Mouse (Mus musculus): ENCODE data around the gene Tbc1d10c. TPM values are rescaled to one million over a fixed set of nuclear protein-coding genes. Genes with fewer than 3 reads are reported as not detected.

The Tbc1d10c gene
- polyA plus RNA-seq, 1 experiment from 2014 or later: 6.7 TPM

DNA sequence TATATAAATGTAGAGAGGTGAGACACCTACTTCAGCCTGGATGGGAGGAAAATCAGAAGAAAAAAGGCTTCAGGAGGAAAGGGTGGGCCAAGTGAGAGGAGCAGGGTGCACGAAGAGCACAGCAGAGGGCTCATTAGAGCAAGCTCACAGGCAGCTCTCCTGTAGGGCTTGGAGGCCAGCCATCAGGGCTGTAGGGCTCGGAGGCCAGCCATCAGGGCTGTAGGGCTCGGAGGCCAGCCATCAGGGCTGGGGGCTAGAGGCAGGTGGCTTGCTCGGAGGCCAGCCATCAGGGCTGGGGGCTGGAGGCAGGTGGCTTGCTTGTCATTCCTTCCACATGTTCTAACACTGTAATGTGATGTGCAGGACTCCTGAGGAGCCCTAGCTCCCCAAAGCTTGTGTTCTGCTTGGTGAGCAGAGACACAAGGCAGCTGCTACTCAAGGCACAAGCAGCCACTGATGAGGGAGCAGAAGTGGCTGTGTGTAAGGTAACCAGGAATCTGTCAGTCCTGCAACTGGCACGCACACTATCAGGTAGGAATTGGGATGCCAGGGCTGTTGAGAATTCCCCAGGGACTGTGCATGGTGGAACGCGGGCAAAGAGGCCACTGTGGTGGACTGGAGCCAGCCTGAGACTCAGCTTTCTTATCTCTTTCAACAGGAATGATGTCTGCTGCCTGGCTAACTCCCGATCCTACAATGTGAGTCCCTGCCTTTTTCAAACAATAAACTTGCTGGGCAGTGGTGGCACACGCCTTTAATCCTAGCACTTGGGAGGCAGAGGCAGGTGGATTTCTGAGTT is 24.2 kb downstream of the Tbc1d10c start:
- no peak for ATAC-seq (ENCODE audit: borderline replicate concordance, extremely low read depth, low FRiP score, low TSS enrichment)
- H3K9ac ChIP-seq: no peak overlapping the region

DNA sequence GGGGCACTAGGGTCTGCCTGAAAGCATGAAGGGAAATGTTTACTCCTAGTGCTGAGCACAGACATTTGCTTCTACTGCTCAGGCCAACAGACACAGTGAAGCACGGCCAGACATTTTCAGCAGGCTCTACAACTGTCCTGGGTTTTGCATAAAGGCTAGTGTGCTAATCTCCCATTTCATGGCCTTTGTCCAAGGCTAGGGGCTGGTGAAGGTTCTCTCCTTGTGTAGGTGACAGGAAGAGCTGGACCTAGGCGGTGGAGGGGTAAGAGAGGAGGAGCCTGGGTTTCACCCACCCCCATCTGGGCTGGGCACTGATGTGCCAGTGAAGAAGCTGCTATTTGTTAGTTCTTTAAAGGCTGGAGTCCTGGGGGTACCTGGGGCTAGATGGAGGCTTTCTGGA is 26.4 kb downstream of the Tbc1d10c start:
- Histone ChIP-seq H3K4me1 (peaks cover 20% of the 10 kb centered on the region), H3K27me3 (no peaks in the 10 kb centered on the region), H3K4me3 (no peak overlapping the region), H3K9ac (no peak overlapping the region), H3K36me3 (peaks cover 19% of the 10 kb centered on the region), H3K27ac (no peak overlapping the region), H3K9me3 (no peaks in the 10 kb centered on the region), H3K4me2 (no peak overlapping the region)
- WGBS: 60% methylated on average over 2 of the region's 2 CpGs
- no peak for ATAC-seq (ENCODE audit: borderline replicate concordance, extremely low read depth, low FRiP score, low TSS enrichment)

More for the DNA sequence above, 24.2 kb downstream of the Tbc1d10c start:
- Histone ChIP-seq H3K4me3 (no peak overlapping the region), H3K27me3 (no peaks in the 10 kb centered on the region), H3K36me3 (peaks cover 1% of the 10 kb centered on the region), H3K4me2 (no peak overlapping the region), H3K27ac (no peak overlapping the region), H3K4me1 (peaks cover 37% of the 10 kb centered on the region), H3K9me3 (no peaks in the 10 kb centered on the region)
- WGBS: 67% methylated on average over 9 of the region's 9 CpGs

DNA sequence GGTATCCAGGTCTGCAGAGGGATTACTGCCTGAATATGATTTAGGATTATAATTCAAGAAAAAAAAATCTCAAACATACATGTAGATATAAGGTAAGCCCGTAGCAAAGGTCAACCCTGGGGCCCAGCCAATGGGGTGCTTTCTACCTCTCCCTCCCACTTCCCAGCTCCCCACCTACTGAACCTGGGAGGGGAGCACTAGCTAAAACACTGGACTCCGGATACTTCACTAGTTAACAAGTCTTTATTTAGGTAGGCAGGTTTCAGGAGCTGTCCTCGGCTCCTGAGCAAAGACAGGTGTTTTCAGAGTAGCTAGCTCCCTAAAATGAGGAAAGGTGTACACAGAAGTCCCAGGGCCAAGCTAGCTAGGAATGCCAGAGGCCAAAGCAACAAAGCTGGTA is 27.0 kb downstream of the Tbc1d10c start:
- no peak for ATAC-seq (ENCODE audit: borderline replicate concordance, extremely low read depth, low FRiP score, low TSS enrichment)
- peaks cover 25% of the 10 kb centered on the region for H3K36me3 ChIP-seq
- H3K9me3 ChIP-seq: no peaks in the 10 kb centered on the region
- peaks cover 18% of the 10 kb centered on the region for H3K4me1 ChIP-seq
- no peak overlapping the region for H3K4me2 ChIP-seq
- 75% methylated on average over 3 of the region's 3 CpGs for WGBS
- no peaks in the 10 kb centered on the region for H3K27me3 ChIP-seq
- no peak overlapping the region for H3K4me3 ChIP-seq
- no peak overlapping the region for H3K27ac ChIP-seq
- H3K9ac ChIP-seq: no peak overlapping the region

DNA sequence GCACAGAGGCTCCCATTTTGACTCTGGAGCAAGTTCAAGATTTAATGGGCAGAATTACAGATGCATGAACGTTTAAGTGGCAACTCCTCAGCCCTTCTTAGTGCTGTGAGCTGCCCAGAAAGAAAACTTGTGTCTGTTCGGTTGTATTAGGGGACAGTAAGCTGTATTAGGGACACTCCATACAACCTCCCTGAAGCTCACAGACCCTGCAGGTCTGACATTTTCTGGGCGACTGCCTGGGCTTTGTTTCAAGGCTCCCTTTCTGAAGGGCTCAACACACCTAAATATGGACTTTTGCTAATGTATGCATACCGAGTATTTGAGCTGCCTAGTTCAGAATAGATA is 27.6 kb downstream of the Tbc1d10c start:
- peaks cover 18% of the 10 kb centered on the region for H3K4me1 ChIP-seq
- WGBS: 27% methylated on average over 4 of the region's 4 CpGs
- H3K9me3 ChIP-seq: no peaks in the 10 kb centered on the region
- H3K27me3 ChIP-seq: no peaks in the 10 kb centered on the region
- peak overlapping the region; percentile 70 for H3K9ac ChIP-seq
- peak overlapping the region; percentile 55 for H3K27ac ChIP-seq
- ATAC-seq (ENCODE audit: borderline replicate concordance, extremely low read depth, low FRiP score, low TSS enrichment): no peak; the same call in 1 of the 2 replicates
- peaks cover 31% of the 10 kb centered on the region for H3K36me3 ChIP-seq
- peak overlapping the region; percentile 72 for H3K4me3 ChIP-seq
- H3K4me2 ChIP-seq: peak overlapping the region; percentile 88

DNA sequence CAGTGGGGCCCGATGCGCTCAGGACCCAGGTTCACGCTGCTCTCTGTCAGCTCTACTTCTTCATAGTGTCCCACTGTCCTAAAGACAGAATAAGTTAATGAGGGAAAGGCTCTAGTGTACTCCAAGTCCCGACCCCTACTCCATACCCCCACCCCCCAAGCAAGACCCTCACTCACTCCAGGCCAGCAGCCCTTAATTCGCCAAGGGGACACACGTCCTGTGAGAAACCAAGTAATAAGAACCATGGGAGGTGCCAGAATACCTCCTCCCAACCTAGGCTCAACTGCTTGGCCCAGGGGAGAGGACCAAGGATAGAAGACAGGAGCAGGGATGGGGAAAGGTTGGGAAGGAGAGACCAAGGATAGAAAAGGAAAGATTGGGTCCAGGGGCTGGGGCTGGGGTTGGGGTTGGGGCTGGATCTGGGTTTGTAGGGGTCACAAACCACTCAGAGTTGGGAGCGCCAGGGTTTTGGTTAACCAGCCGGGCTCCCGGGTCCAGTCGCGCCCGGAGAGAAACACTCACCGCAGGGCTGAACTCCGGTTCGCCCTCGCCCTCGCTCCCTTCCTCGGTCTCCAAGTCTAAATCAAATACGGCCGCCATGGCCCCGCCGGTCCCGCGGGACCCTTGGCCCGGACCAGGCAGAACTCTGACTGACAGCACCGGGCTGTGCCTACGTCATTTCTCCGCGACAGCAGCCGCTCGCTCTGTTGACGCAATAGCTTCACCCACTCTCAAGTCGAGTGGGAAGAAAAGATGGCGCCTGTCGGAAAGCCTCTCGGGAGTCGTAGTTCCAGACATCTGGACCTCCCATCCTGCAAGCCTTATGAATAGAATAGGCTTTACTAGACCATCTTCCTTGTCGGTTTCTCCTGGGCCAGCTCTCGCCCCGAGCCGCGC is 28.2 kb downstream of the Tbc1d10c start, which contains the start of gene Rps6kb2:
Gene Rps6kb2, minus strand, starts transcription at position 709 of the 897 bp plus-strand sequence.
- Histone ChIP-seq H3K4me1 (peaks cover 18% of the 10 kb centered on the region), H3K9ac (peak within 1 kb of the TSS; percentile 70), H3K9me3 (no peaks in the 10 kb centered on the region), H3K27me3 (no peaks in the 10 kb centered on the region), H3K4me3 (peak within 1 kb of the TSS; percentile 72), H3K4me2 (peak within 1 kb of the TSS; percentile 88), H3K36me3 (peaks cover 37% of the 10 kb centered on the region), H3K27ac (peak within 1 kb of the TSS; percentile 55)
- ATAC-seq (ENCODE audit: borderline replicate concordance, extremely low read depth, low FRiP score, low TSS enrichment): peak; percentile 82
- 5% methylated on average over 42 of the region's 42 CpGs for WGBS

DNA sequence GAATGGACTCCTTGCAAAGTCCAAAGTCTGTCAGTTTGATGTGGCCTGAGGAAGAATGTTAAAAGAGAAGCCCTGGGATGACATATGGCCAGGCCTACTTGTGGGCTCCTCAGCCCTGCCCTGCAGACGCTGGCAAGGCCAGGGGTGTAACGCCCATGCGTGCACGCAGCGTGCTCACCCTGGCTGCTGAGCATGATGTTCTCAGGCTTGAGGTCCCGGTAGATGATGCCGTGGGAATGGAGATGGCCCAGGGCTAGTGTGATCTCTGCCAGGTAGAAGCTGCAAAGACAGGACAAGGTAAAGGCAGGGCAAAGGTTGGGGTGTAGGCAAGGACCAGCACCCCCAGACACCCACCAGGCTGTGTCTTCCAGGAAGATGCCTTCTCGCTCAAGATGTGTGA is 32.0 kb downstream of the Tbc1d10c start:
- 94% methylated on average over 8 of the region's 8 CpGs for WGBS
- H3K4me2 ChIP-seq: no peak overlapping the region
- H3K27ac ChIP-seq: no peak overlapping the region
- H3K4me3 ChIP-seq: no peak overlapping the region
- no peak for ATAC-seq (ENCODE audit: borderline replicate concordance, extremely low read depth, low FRiP score, low TSS enrichment)
- H3K9ac ChIP-seq: no peak overlapping the region
- H3K9me3 ChIP-seq: no peaks in the 10 kb centered on the region
- H3K4me1 ChIP-seq: peaks cover 18% of the 10 kb centered on the region
- H3K27me3 ChIP-seq: no peaks in the 10 kb centered on the region
- peaks cover 50% of the 10 kb centered on the region for H3K36me3 ChIP-seq

DNA sequence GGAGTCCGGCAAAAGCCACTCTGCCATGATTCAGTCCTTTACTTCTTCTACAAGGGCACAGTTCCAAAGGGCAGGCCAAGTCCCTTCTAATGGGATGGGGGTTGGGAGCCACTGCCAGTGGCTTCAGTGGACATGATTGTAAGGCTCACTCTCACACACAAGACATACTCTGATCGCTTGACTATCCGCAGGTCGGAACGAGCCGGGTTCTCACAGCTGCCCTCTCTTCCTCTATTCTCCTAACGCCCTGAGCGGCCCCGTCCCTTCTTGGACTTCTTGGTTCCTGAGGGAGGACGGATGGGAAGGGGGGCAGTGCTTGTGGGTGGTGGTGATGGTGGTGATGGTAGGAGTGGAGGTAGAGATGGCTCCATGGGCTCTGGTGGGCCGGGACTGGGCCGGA is 34.3 kb downstream of the Tbc1d10c start:
- Histone ChIP-seq H3K4me2 (no peak overlapping the region), H3K9ac (no peak overlapping the region), H3K4me3 (no peak overlapping the region), H3K27ac (no peak overlapping the region), H3K4me1 (peaks cover 1% of the 10 kb centered on the region; the same call in 1 of the 2 replicates), H3K9me3 (no peaks in the 10 kb centered on the region), H3K36me3 (peaks cover 56% of the 10 kb centered on the region), H3K27me3 (no peaks in the 10 kb centered on the region)
- WGBS: 86% methylated on average over 12 of the region's 12 CpGs
- ATAC-seq (ENCODE audit: borderline replicate concordance, extremely low read depth, low FRiP score, low TSS enrichment): no peak

DNA sequence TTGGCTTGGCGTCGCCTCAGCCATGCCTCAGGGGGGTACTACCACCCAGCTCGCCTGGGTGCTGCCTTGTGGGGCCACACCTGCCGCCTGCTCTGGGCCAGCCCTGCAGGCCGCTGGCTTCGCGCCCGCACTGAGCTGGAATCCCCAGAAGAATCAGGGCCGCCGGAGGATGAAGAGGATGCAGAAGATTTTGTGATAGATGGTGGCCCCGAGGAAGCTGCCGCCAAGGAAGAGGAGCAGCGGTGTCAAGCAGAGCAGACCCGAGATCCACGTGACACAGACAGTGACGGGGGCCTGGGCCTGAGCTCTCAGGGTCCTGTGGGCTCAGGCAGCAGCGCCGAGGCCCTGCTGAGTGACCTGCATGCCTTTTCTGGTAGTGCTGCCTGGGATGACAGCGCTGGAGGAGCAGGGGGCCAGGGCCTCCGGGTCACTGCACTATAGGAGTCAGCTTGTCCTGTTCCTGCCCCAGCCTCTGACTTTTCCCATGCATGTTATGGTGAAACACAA is 35.0 kb downstream of the Tbc1d10c start:
- Histone ChIP-seq H3K27me3 (no peaks in the 10 kb centered on the region), H3K9me3 (no peaks in the 10 kb centered on the region), H3K4me2 (no peak overlapping the region), H3K36me3 (peaks cover 53% of the 10 kb centered on the region), H3K9ac (no peak overlapping the region), H3K4me3 (no peak overlapping the region), H3K4me1 (no peaks in the 10 kb centered on the region), H3K27ac (no peak overlapping the region)
- ATAC-seq (ENCODE audit: borderline replicate concordance, extremely low read depth, low FRiP score, low TSS enrichment): no peak
- WGBS: 75% methylated on average over 20 of the region's 20 CpGs

DNA sequence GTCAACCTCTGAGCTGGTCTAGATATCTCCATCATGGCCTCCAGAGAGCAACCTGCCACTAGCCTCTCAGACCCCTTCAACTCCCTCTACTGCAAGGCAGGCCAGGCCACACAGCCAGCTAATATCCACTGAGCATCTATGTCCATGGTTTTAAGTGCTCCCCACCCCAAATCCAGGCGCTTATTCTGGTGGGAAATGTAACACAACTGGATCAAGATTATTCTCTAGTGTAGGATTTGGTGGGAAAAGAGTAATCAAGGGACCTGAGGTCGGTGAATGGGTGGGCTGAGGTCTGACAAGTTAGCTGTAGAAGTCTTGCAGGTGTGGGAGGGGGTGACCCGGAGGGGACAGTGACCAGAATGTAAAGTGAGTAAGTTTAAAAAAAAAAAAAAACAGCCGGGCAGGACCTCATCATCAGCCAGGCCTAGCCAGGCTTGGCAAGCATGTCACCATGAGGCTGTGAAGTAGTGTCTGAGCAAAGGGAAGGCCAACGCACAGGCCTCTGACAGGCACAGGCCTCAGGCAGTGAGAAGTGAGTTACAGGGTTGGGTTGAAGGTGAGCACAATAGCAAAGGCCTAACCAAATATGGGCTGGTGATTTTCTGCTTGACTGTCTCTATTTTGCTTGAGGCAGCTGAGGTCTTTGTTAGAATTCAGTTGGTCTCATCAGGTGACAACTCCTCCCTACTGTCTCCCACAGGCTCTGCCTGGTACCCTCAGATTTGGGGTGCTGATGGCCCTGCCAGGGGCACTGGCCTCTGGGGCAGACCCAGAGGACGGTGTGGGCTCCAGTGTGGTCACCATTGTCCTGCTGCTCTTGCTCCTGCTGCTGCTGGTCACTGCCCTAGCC is 35.6 kb downstream of the Tbc1d10c start:
- WGBS: 75% methylated on average over 6 of the region's 6 CpGs
- no peak overlapping the region for H3K9ac ChIP-seq
- ATAC-seq (ENCODE audit: borderline replicate concordance, extremely low read depth, low FRiP score, low TSS enrichment): no peak
- H3K4me1 ChIP-seq: no peaks in the 10 kb centered on the region
- no peaks in the 10 kb centered on the region for H3K9me3 ChIP-seq
- peaks cover 50% of the 10 kb centered on the region for H3K36me3 ChIP-seq
- H3K27me3 ChIP-seq: no peaks in the 10 kb centered on the region
- no peak overlapping the region for H3K27ac ChIP-seq
- no peak overlapping the region for H3K4me3 ChIP-seq
- H3K4me2 ChIP-seq: no peak overlapping the region

DNA sequence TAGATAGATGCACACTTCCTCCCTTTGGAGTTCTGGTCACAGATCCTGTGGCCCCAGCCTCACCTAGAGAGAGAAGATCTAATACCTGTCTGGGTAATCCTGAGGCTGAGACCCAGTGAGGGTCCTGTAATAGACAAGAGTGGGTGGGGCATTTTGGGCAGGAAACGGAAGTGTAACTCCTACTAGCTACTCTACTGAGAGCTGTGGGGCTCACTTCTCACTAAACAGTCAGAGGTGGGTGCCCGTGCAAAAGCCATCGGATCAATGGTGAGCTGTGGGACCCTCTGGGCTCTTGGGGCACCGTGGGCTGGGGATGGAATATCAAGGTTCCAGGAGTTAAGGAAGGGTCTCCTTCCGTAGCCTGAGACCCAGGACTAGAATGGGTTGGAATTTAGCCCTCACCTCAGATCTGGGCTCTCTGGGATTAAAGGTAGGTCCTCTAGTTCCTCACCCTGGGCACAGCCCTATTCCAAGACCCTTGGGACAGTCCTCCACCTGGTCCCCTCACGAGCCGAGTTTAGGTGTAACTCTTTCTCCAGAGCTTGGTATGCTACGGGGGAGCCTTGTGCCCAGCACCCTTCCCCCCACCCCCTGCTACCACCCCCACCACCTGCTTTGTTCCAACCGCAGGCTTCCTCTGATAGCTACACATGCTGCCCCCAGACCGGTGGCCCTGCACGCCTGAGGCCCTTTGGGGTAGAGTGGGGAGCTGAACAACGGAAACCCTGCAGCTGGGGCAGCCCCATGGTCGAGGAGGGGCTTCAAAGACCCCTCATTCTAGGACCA is 36.5 kb downstream of the Tbc1d10c start:
- peaks cover 45% of the 10 kb centered on the region for H3K36me3 ChIP-seq
- no peak overlapping the region for H3K27ac ChIP-seq
- H3K4me3 ChIP-seq: no peak overlapping the region
- H3K4me1 ChIP-seq: peaks cover 2% of the 10 kb centered on the region
- no peaks in the 10 kb centered on the region for H3K9me3 ChIP-seq
- H3K9ac ChIP-seq: no peak overlapping the region
- 71% methylated on average over 13 of the region's 13 CpGs for WGBS
- no peak overlapping the region for H3K4me2 ChIP-seq
- no peaks in the 10 kb centered on the region for H3K27me3 ChIP-seq
- ATAC-seq (ENCODE audit: borderline replicate concordance, extremely low read depth, low FRiP score, low TSS enrichment): no peak

DNA sequence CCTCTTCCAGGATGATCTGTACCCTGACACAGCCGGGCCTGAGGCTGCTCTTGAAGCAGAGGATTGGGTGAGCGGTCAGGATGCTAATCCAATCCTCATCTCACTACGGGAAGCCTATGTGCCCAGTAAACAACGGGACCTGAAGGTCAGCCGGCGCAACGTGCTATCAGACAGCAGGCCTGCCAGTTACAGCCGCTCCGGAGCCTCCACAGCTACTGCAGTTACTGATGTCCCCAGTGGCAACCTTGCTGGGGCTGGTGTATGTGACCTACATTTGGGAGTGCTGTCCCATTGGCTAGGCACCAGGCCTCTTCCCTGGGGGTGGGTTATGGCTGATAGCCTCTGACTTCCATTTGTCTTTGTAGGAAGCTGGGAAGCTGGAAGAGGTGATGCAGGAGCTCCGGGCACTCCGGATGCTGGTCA is 37.8 kb downstream of the Tbc1d10c start, which contains the start of gene Ptprcap:
Gene Ptprcap, plus strand, starts transcription at position 373 of the 423 bp plus-strand sequence.
- H3K4me3 ChIP-seq: no peak within 1 kb of the TSS
- H3K36me3 ChIP-seq: peaks cover 31% of the 10 kb centered on the region
- H3K9me3 ChIP-seq: no peaks in the 10 kb centered on the region
- peaks cover 10% of the 10 kb centered on the region for H3K4me1 ChIP-seq
- WGBS: 55% methylated on average over 11 of the region's 11 CpGs
- H3K4me2 ChIP-seq: no peak within 1 kb of the TSS
- ATAC-seq (ENCODE audit: borderline replicate concordance, extremely low read depth, low FRiP score, low TSS enrichment): no peak
- H3K9ac ChIP-seq: no peak within 1 kb of the TSS
- no peaks in the 10 kb centered on the region for H3K27me3 ChIP-seq
- no peak within 1 kb of the TSS for H3K27ac ChIP-seq
